ENCODE assay signal across 30 mouse cellular contexts in the genomic region with DNA sequence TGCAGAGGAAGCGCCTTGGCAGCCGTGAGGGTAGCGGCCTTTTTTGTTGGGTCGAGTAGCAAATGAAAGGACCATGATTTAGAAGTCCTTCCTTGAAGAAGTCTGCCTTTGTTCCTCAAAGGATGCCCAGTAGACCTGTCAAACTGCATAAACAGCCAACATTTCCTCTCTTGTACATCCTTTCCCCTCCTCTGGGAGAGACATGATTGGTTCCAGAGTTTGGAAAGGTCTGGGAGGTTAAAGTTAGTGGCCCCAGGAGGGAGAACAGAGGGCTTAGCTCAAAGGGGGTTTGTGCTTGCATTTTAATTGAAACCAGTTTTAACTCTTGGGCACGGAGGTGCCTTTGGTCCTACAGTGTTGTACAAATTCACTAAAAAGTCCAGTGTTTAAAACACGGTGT. TPM values are rescaled to one million over a fixed set of nuclear protein-coding genes. Genes with fewer than 3 reads are reported as not detected.
DNase-seq lines count a peak whose midpoint lies in the region; ATAC-seq lines count a peak whose summit lies in the region.
"Had no signal": no experiment of that assay in that cellular context is flagged by ENCODE, and none has a peak within 500 bp of the region (broad histone marks: within the 10 kb centered on the region; RNA-seq: fewer than 3 reads in every experiment).

No protein-coding gene starts in this region.

- no peak overlapping the region for H3K9ac ChIP-seq in forebrain, embryonic 12.5 days
- no peak overlapping the region for H3K9ac ChIP-seq in embryonic facial prominence, embryonic 13.5 days
- H3K9ac ChIP-seq in limb, embryonic 11.5 days (ENCODE audit: low read length) = no peak overlapping the region
- no peak overlapping the region for H3K9ac ChIP-seq in midbrain, embryonic 16.5 days (ENCODE audit: low read depth, low read length)
- H3K9ac ChIP-seq: embryonic facial prominence, embryonic 15.5 days; forebrain, embryonic 15.5 days; heart, embryonic 15.5 days; hindbrain, embryonic 14.5 days; lung, embryonic 15.5 days; midbrain, embryonic 12.5 days; neural tube, embryonic 15.5 days had no signal

- 67% methylated on average over 6 of the region's 6 CpGs for WGBS in forebrain, embryonic 10.5 days
- 85% methylated on average over 6 of the region's 6 CpGs for WGBS in forebrain, embryonic 12.5 days
- 29% methylated on average over 6 of the region's 6 CpGs for WGBS in embryonic facial prominence, embryonic 13.5 days
- 11% methylated on average over 6 of the region's 6 CpGs for WGBS in limb, embryonic 11.5 days
- WGBS in midbrain, embryonic 16.5 days = 80% methylated on average over 6 of the region's 6 CpGs

- H3K27me3 ChIP-seq in forebrain, embryonic 10.5 days (ENCODE audit: poor library complexity, severe bottlenecking) = no peaks in the 10 kb centered on the region
- no peaks in the 10 kb centered on the region for H3K27me3 ChIP-seq in forebrain, embryonic 12.5 days
- H3K27me3 ChIP-seq in embryonic facial prominence, embryonic 13.5 days = no peaks in the 10 kb centered on the region
- H3K27me3 ChIP-seq in limb, embryonic 11.5 days (ENCODE audit: control insufficient read depth, insufficient read depth, low read length) = no peaks in the 10 kb centered on the region
- H3K27me3 ChIP-seq in midbrain, embryonic 16.5 days (ENCODE audit: control insufficient read depth, insufficient read depth, low read depth, low read length) = no peaks in the 10 kb centered on the region
- H3K27me3 ChIP-seq: CH12.LX; embryonic facial prominence, embryonic 15.5 days; forebrain, embryonic 15.5 days; heart, embryonic 15.5 days; lung, embryonic 15.5 days; midbrain, embryonic 12.5 days; neural tube, embryonic 15.5 days had no signal

- peaks cover 19% of the 10 kb centered on the region for H3K4me1 ChIP-seq in forebrain, embryonic 10.5 days
- H3K4me1 ChIP-seq in forebrain, embryonic 12.5 days = peaks cover 5% of the 10 kb centered on the region; the same call in 1 of the 2 replicates
- peaks cover 13% of the 10 kb centered on the region for H3K4me1 ChIP-seq in embryonic facial prominence, embryonic 13.5 days
- peaks cover 17% of the 10 kb centered on the region for H3K4me1 ChIP-seq in limb, embryonic 11.5 days (ENCODE audit: control insufficient read depth, insufficient read depth, low read length)
- H3K4me1 ChIP-seq in midbrain, embryonic 16.5 days (ENCODE audit: control insufficient read depth, insufficient read depth, low read length) = no peaks in the 10 kb centered on the region
- H3K4me1 ChIP-seq: forebrain, embryonic 15.5 days; heart, embryonic 10.5 days; lung, embryonic 15.5 days; midbrain, embryonic 12.5 days; neural tube, embryonic 15.5 days had no signal

- H3K27ac ChIP-seq in forebrain, embryonic 10.5 days = peak overlapping the region; percentile 71; the same call in 1 of the 2 replicates
- H3K27ac ChIP-seq in forebrain, embryonic 12.5 days = no peak overlapping the region
- H3K27ac ChIP-seq in embryonic facial prominence, embryonic 13.5 days = no peak overlapping the region
- H3K27ac ChIP-seq in limb, embryonic 11.5 days (replicated peaks; ENCODE audit: low read depth, low read length) = 0 out of 2 replicates have a peak overlapping the region, but pooled peaks have one; percentile 51
- H3K27ac ChIP-seq in midbrain, embryonic 16.5 days (ENCODE audit: low read length) = no peak overlapping the region
- H3K27ac ChIP-seq: embryonic facial prominence, embryonic 15.5 days; forebrain, embryonic 15.5 days; heart, embryonic 10.5 days; heart, embryonic 15.5 days; hindbrain, embryonic 14.5 days; lung, embryonic 15.5 days; midbrain, embryonic 12.5 days; neural tube, embryonic 15.5 days had no signal

- H3K4me3 ChIP-seq in forebrain, embryonic 10.5 days = no peak overlapping the region
- no peak overlapping the region for H3K4me3 ChIP-seq in forebrain, embryonic 12.5 days (replicated peaks)
- no peak overlapping the region for H3K4me3 ChIP-seq in embryonic facial prominence, embryonic 13.5 days
- no peak overlapping the region for H3K4me3 ChIP-seq in limb, embryonic 11.5 days (ENCODE audit: low read depth, low read length)
- H3K4me3 ChIP-seq in midbrain, embryonic 16.5 days (ENCODE audit: low read depth, low read length) = no peak overlapping the region
- H3K4me3 ChIP-seq: embryonic facial prominence, embryonic 15.5 days; forebrain, embryonic 15.5 days; heart, embryonic 10.5 days; heart, embryonic 15.5 days; lung, embryonic 15.5 days; midbrain, embryonic 12.5 days; neural tube, embryonic 15.5 days had no signal

- ATAC-seq in forebrain, embryonic 12.5 days (ENCODE audit: low FRiP score) = no peak
- ATAC-seq in embryonic facial prominence, embryonic 13.5 days (ENCODE audit: insufficient number of reproducible peaks, insufficient read depth, low FRiP score, low TSS enrichment, low read depth) = no peak
- ATAC-seq in limb, embryonic 11.5 days (ENCODE audit: insufficient number of reproducible peaks, low FRiP score, low TSS enrichment, low read depth) = no peak
- no peak for ATAC-seq in cerebellum, adult (ENCODE audit: insufficient number of reproducible peaks, low FRiP score, low TSS enrichment)
- ATAC-seq in midbrain, embryonic 16.5 days = no peak
- ATAC-seq: activated CD4-positive, CD25-positive, alpha-beta regulatory T cell, adult 4 months; forebrain, embryonic 15.5 days had no signal

- peaks cover 53% of the 10 kb centered on the region for H3K36me3 ChIP-seq in forebrain, embryonic 10.5 days (replicated peaks)
- 0 out of 2 replicates have a peak, but pooled peaks cover 3% of the 10 kb centered on the region for H3K36me3 ChIP-seq in forebrain, embryonic 12.5 days (replicated peaks)
- peaks cover 14% of the 10 kb centered on the region; the same call in 1 of the 2 replicates for H3K36me3 ChIP-seq in embryonic facial prominence, embryonic 13.5 days
- no peaks in the 10 kb centered on the region for H3K36me3 ChIP-seq in limb, embryonic 11.5 days (ENCODE audit: control insufficient read depth, insufficient read depth, low read length)
- peaks cover 16% of the 10 kb centered on the region for H3K36me3 ChIP-seq in midbrain, embryonic 16.5 days (ENCODE audit: control insufficient read depth, insufficient read depth, low read length)
- H3K36me3 ChIP-seq: forebrain, embryonic 15.5 days had no signal

- no peaks in the 10 kb centered on the region for H3K9me3 ChIP-seq in forebrain, embryonic 10.5 days
- H3K9me3 ChIP-seq in forebrain, embryonic 12.5 days = no peaks in the 10 kb centered on the region
- H3K9me3 ChIP-seq in embryonic facial prominence, embryonic 13.5 days = no peaks in the 10 kb centered on the region
- no peaks in the 10 kb centered on the region for H3K9me3 ChIP-seq in limb, embryonic 11.5 days (ENCODE audit: control insufficient read depth, low read length)
- no peaks in the 10 kb centered on the region for H3K9me3 ChIP-seq in midbrain, embryonic 16.5 days (replicated peaks; ENCODE audit: control insufficient read depth, low read length, poor library complexity, severe bottlenecking)
- H3K9me3 ChIP-seq: embryonic facial prominence, embryonic 15.5 days; forebrain, embryonic 15.5 days; heart, embryonic 10.5 days; heart, embryonic 15.5 days; lung, embryonic 15.5 days; midbrain, embryonic 12.5 days; neural tube, embryonic 15.5 days had no signal

- DNase-seq in forebrain, embryonic 10.5 days (ENCODE audit: extremely low spot score, low spot score) = no peak
- DNase-seq in embryo, embryonic 11 days = peak; percentile 67
- DNase-seq in limb, embryonic 11.5 days (ENCODE audit: low spot score) = peak; percentile 60
- no peak for DNase-seq in kidney, postnatal 25 days
- DNase-seq: adrenal gland, adult 8-10 months; cerebellum, adult 11 months; cerebellum, adult 9-10 months; cerebellum, postnatal 36 days; gastrocnemius, postnatal 10 days; kidney, adult 18-20 months; kidney, postnatal 4 days; layer of hippocampus, postnatal 36 days; left cerebral cortex, postnatal 4 days; retina, postnatal 1 day; right cerebral cortex, postnatal 14 days had no signal

- no peak overlapping the region for H3K4me2 ChIP-seq in forebrain, embryonic 12.5 days
- peak overlapping the region; percentile 11; the same call in 1 of the 2 replicates for H3K4me2 ChIP-seq in embryonic facial prominence, embryonic 13.5 days
- H3K4me2 ChIP-seq in limb, embryonic 11.5 days (ENCODE audit: low read depth, severe bottlenecking) = no peak overlapping the region
- H3K4me2 ChIP-seq in midbrain, embryonic 16.5 days (ENCODE audit: low read length) = no peak overlapping the region
- H3K4me2 ChIP-seq: embryonic facial prominence, embryonic 15.5 days; forebrain, embryonic 15.5 days; heart, embryonic 15.5 days; hindbrain, embryonic 14.5 days; liver, embryonic 11.5 days; lung, embryonic 15.5 days; midbrain, embryonic 12.5 days; neural tube, embryonic 15.5 days had no signal

RNA-seq across cellular contexts. Expression of a gene that starts 36.9 kb away (rescaled TPM):
- polyA plus RNA-seq in forebrain, embryonic 10.5 days (2016; fragmentation: Nextera tagmentation; extraction: Ambion mirVana) = 58.2 and 60.0 TPM in 2 replicates
- polyA plus RNA-seq in forebrain, embryonic 12.5 days (2016; fragmentation: Nextera tagmentation; extraction: Ambion mirVana) = 54.3 and 57.3 TPM in 2 replicates
- 36.1 and 42.5 TPM in 2 replicates for polyA plus RNA-seq in embryonic facial prominence, embryonic 13.5 days (2015; fragmentation: Nextera tagmentation; extraction: Ambion mirVana)
- polyA plus RNA-seq in limb, embryonic 11.5 days (2014; fragmentation: Nextera tagmentation; extraction: Ambion mirVana) = 49.5 and 53.4 TPM in 2 replicates
- 12.4 and 12.9 TPM in 2 replicates for polyA plus RNA-seq in midbrain, embryonic 16.5 days (2015; fragmentation: Nextera tagmentation; extraction: Ambion mirVana)

RNA-seq across cellular contexts. Expression of a gene that starts 37.3 kb away (rescaled TPM):
- polyA plus RNA-seq in forebrain, embryonic 10.5 days (2016; fragmentation: Nextera tagmentation; extraction: Ambion mirVana) = 81.5 and 83.5 TPM in 2 replicates
- 32.6 and 36.5 TPM in 2 replicates for polyA plus RNA-seq in forebrain, embryonic 12.5 days (2016; fragmentation: Nextera tagmentation; extraction: Ambion mirVana)
- 40.8 and 46.1 TPM in 2 replicates for polyA plus RNA-seq in embryonic facial prominence, embryonic 13.5 days (2015; fragmentation: Nextera tagmentation; extraction: Ambion mirVana)
- polyA plus RNA-seq in limb, embryonic 11.5 days (2014; fragmentation: Nextera tagmentation; extraction: Ambion mirVana) = 47.0 and 51.8 TPM in 2 replicates
- 78.2 and 91.5 TPM in 2 replicates for polyA plus RNA-seq in midbrain, embryonic 16.5 days (2015; fragmentation: Nextera tagmentation; extraction: Ambion mirVana)

Comparison
In these comparisons a context has a peak if more than half of its experiments do, and no peak if none do; other contexts are left out.
1. H3K27ac ChIP-seq: peak in forebrain, embryonic 10.5 days (single experiment) and limb, embryonic 11.5 days (single experiment); none in forebrain, embryonic 12.5 days (single experiment), embryonic facial prominence, embryonic 13.5 days (single experiment) and midbrain, embryonic 16.5 days (single experiment).
2. DNase-seq: peak in embryo, embryonic 11 days (single experiment) and limb, embryonic 11.5 days (single experiment); none in forebrain, embryonic 10.5 days (single experiment) and kidney, postnatal 25 days (0 of 2).